Mouse (Mus musculus) limb, embryonic 11.5 days (tissue): ENCODE measurements around the gene Olfr1339. TPM values are rescaled to one million over a fixed set of nuclear protein-coding genes. Genes with fewer than 3 reads are reported as not detected.
A peak's percentile ranks its signal among the peaks of the same experiment; 100 is the strongest.

Source experiments
- ATAC-seq: fragments of 200-750 bp; cut with Nextera tagmentation; 2 replicates; pipeline ENCODE4 v1.8.0; 2017; ENCODE audit warnings: low read depth; ENCODE audit not compliant: insufficient number of reproducible peaks, low FRiP score, low TSS enrichment
- DNase-seq: peaks from one replicate; pipeline ENCODE4 v3.0.0-alpha.2; 2015; ENCODE audit warnings: low spot score
- H3K27ac ChIP-seq: fragments of 300-500 bp; sonication (generic); replicated peaks from 2 replicates; pipeline ENCODE4 v1.5.1; 2014; ENCODE audit warnings: low read depth, mild to moderate bottlenecking, low read length
- H3K27me3 ChIP-seq: fragments of 300-500 bp; sonication (generic); 2 replicates; pipeline ENCODE4 v1.6.1; 2014; ENCODE audit warnings: mild to moderate bottlenecking, low read length, mixed read lengths; ENCODE audit not compliant: control insufficient read depth, insufficient read depth
- H3K36me3 ChIP-seq: fragments of 300-500 bp; sonication (generic); 2 replicates; pipeline ENCODE4 v1.6.1; 2014; ENCODE audit warnings: mild to moderate bottlenecking, low read length, moderate library complexity, mixed read lengths; ENCODE audit not compliant: control insufficient read depth, insufficient read depth
- H3K4me1 ChIP-seq: fragments of 300-500 bp; sonication (generic); 2 replicates; pipeline ENCODE4 v1.6.1; 2014; ENCODE audit warnings: low read length, mixed read lengths; ENCODE audit not compliant: control insufficient read depth, insufficient read depth
- H3K4me2 ChIP-seq: fragments of 300-500 bp; sonication (generic); 2 replicates; pipeline ENCODE4 v1.6.1; 2014; ENCODE audit warnings: low read depth, mild to moderate bottlenecking, moderate library complexity; ENCODE audit not compliant: severe bottlenecking
- H3K4me3 ChIP-seq: fragments of 300-500 bp; sonication (generic); 2 replicates; pipeline ENCODE4 v1.5.1; 2014; ENCODE audit warnings: low read depth, low read length
- H3K9ac ChIP-seq: fragments of 300-500 bp; sonication (generic); 2 replicates; pipeline ENCODE4 v1.6.1; 2014; ENCODE audit warnings: mild to moderate bottlenecking, low read length
- H3K9me3 ChIP-seq: fragments of 300-500 bp; sonication (generic); 2 replicates; pipeline ENCODE4 v1.6.1; 2016; ENCODE audit warnings: low read length; ENCODE audit not compliant: control insufficient read depth
- WGBS: fragments of 180-500 bp; shearing (Covaris S2); extraction: QIAGEN DNeasy Blood & Tissue Kit; methylation state at CpG from one replicate; pipeline ENCODE4 v1.1.7; 2014; 5-methylcytosine and 5-hydroxymethylcytosine counted together
- polyA plus RNA-seq: library from polyadenylated mRNA; unstranded; fragments of >200 nt; fragmentation: Nextera tagmentation; extraction: Ambion mirVana; gene quantifications from 2 replicates; pipeline ENCODE4 v1.2.1, GENCODE M21; 2014

The Olfr1339 gene
- not detected in 2 replicates for polyA plus RNA-seq

- no peak for DNase-seq
- Histone ChIP-seq H3K27me3 (no peaks in the 10 kb centered on the region), H3K9ac (no peak within 1 kb of the TSS), H3K27ac (no peak within 1 kb of the TSS), H3K4me2 (no peak within 1 kb of the TSS), H3K36me3 (no peaks in the 10 kb centered on the region), H3K4me3 (no peak within 1 kb of the TSS), H3K4me1 (no peaks in the 10 kb centered on the region), H3K9me3 (no peaks in the 10 kb centered on the region)
- ATAC-seq = no peak
- 94% methylated on average over 1 of the region's 1 CpGs for WGBS
These were observed at the start of gene Olfr1339 for GRCm38 (mm10) chr4:118731875-118732274. TSS of gene Olfr1339 (plus strand) at chr4:118732175.

- H3K4me1 ChIP-seq = no peaks in the 10 kb centered on the region
- H3K27ac ChIP-seq = no peak overlapping the region
- 56% methylated on average over 2 of the region's 2 CpGs for WGBS
- H3K4me3 ChIP-seq = no peak overlapping the region
- DNase-seq (no peak), ATAC-seq (no peak)
- H3K27me3 ChIP-seq = no peaks in the 10 kb centered on the region
- no peak overlapping the region for H3K4me2 ChIP-seq
- H3K36me3 ChIP-seq = no peaks in the 10 kb centered on the region
- H3K9ac ChIP-seq = no peak overlapping the region
- H3K9me3 ChIP-seq = no peaks in the 10 kb centered on the region
These were observed 44.9 kb upstream of the Olfr1339 start for GRCm38 (mm10) chr4:118687086-118687485.

DNA sequence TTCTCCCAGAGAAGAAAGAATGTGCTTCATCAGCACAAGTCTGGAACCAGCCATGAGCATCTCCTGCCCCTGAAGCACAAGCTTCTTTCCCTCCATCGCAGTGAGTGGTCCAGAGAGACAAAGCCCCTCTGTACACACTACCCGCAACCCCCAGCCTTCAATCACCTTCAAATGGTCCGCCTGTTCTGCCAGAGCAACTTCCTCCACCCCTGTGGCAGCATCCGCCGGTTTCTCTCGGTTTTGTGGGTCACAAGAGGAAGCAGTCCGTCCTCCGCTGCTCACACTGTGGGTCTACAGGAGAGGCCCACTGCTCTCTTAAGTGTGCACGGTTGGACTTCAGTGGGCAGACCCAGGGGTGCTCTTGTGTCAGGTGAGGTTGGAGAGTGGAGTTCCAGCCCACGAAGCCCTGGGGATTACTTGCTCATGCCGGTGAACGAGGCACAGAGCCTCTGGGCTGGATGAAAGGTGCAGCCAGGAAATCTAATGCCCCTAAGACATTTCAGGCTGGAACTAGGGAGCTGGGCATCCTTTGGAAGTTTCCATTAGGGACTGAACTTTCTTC lies 39.5 kb upstream of the Olfr1339 start, which contains the start of gene Olfr1342:
Gene Olfr1342, minus strand, starts transcription at position 345 of the 562 bp plus-strand sequence.
- no peak for ATAC-seq
- WGBS = 46% methylated on average over 12 of the region's 12 CpGs

DNA sequence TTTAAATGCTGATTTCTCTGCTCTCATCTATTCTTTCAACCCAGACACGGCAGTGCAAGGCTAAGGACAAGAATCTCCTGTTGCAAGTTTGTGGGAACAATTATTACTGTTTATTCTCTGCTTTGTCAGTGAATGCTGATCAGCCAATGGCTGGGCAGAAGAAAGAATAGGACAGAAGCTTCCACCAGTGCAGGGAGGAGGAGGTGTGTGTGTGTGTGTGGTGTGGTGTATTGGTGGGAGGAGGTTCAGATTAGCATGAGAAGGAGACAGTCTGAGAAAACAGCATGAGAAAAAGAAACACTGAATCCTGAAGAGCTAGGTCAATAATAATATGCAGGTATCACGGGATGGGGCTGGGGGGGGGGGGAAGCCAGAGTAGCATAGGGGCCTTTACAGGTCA lies 38.2 kb upstream of the Olfr1339 start:
- Histone ChIP-seq H3K9ac (no peak overlapping the region), H3K36me3 (no peaks in the 10 kb centered on the region), H3K4me2 (no peak overlapping the region), H3K9me3 (no peaks in the 10 kb centered on the region), H3K27me3 (no peaks in the 10 kb centered on the region), H3K4me3 (no peak overlapping the region), H3K4me1 (peaks cover 4% of the 10 kb centered on the region; the same call in 1 of the 2 replicates), H3K27ac (no peak overlapping the region)
- ATAC-seq = no peak
- DNase-seq = no peak
- WGBS = 55% methylated on average over 2 of the region's 2 CpGs

More for the DNA sequence above, 39.5 kb upstream of the Olfr1339 start, which contains the start of gene Olfr1342:
- H3K9me3 ChIP-seq = no peaks in the 10 kb centered on the region
- H3K9ac ChIP-seq = no peak within 1 kb of the TSS
- H3K36me3 ChIP-seq = no peaks in the 10 kb centered on the region
- H3K4me3 ChIP-seq = no peak within 1 kb of the TSS
- peaks cover 4% of the 10 kb centered on the region; the same call in 1 of the 2 replicates for H3K4me1 ChIP-seq
- no peaks in the 10 kb centered on the region for H3K27me3 ChIP-seq
- DNase-seq = peak; percentile 25
- no peak within 1 kb of the TSS; the same call in 1 of the 2 replicates for H3K27ac ChIP-seq
- H3K4me2 ChIP-seq = no peak within 1 kb of the TSS; the same call in 1 of the 2 replicates

GRCm38 (mm10) chr4:118703223-118703622 lies 28.8 kb upstream of the Olfr1339 start, which contains the start of gene Olfr1341:
TSS of gene Olfr1341 (plus strand) at chr4:118703523.
- DNase-seq (no peak), ATAC-seq (no peak)
- no peak within 1 kb of the TSS for H3K27ac ChIP-seq
- WGBS = 82% methylated on average over 3 of the region's 3 CpGs
- H3K27me3 ChIP-seq = no peaks in the 10 kb centered on the region
- no peak within 1 kb of the TSS for H3K9ac ChIP-seq
- no peaks in the 10 kb centered on the region for H3K9me3 ChIP-seq
- H3K4me1 ChIP-seq = no peaks in the 10 kb centered on the region
- no peak within 1 kb of the TSS for H3K4me2 ChIP-seq
- no peaks in the 10 kb centered on the region for H3K36me3 ChIP-seq
- H3K4me3 ChIP-seq = no peak within 1 kb of the TSS

GRCm38 (mm10) chr4:118708086-118708485 lies 23.9 kb upstream of the Olfr1339 start:
- Histone ChIP-seq H3K4me1 (no peaks in the 10 kb centered on the region), H3K4me3 (no peak overlapping the region), H3K4me2 (no peak overlapping the region), H3K9ac (no peak overlapping the region), H3K27ac (no peak overlapping the region), H3K9me3 (no peaks in the 10 kb centered on the region), H3K27me3 (no peaks in the 10 kb centered on the region), H3K36me3 (no peaks in the 10 kb centered on the region)
- WGBS = 83% methylated on average over 5 of the region's 5 CpGs
- DNase-seq (no peak), ATAC-seq (no peak)

- H3K36me3 ChIP-seq = no peaks in the 10 kb centered on the region
- no peak overlapping the region for H3K9ac ChIP-seq
- no peak overlapping the region for H3K27ac ChIP-seq
- no peak for ATAC-seq
- no peaks in the 10 kb centered on the region for H3K4me1 ChIP-seq
- no peak overlapping the region for H3K4me3 ChIP-seq
- H3K27me3 ChIP-seq = no peaks in the 10 kb centered on the region
- WGBS = 59% methylated on average over 1 of the region's 1 CpGs
- no peak overlapping the region for H3K4me2 ChIP-seq
- H3K9me3 ChIP-seq = no peaks in the 10 kb centered on the region
- no peak for DNase-seq
These were observed 20.3 kb upstream of the Olfr1339 start for GRCm38 (mm10) chr4:118711656-118712055.

- Histone ChIP-seq H3K4me3 (no peak within 1 kb of the TSS), H3K27me3 (no peaks in the 10 kb centered on the region), H3K4me1 (no peaks in the 10 kb centered on the region), H3K9ac (no peak within 1 kb of the TSS), H3K9me3 (no peaks in the 10 kb centered on the region), H3K36me3 (no peaks in the 10 kb centered on the region), H3K27ac (no peak within 1 kb of the TSS), H3K4me2 (no peak within 1 kb of the TSS)
- ATAC-seq = no peak
- DNase-seq = no peak
These were observed 12.1 kb upstream of the Olfr1339 start, which contains the start of gene Olfr1340 for GRCm38 (mm10) chr4:118719838-118720237. TSS of gene Olfr1340 (plus strand) at chr4:118720138.
